Mouse (Mus musculus): ENCODE results near the gene Josd2. TPM values are rescaled to one million over a fixed set of nuclear protein-coding genes. Genes with fewer than 3 reads are reported as not detected.
A peak's percentile ranks its signal among the peaks of the same experiment; 100 is the strongest.

Josd2 gene
- polyA plus RNA-seq, 1 experiment from 2014 or later = 38.8 TPM

DNA sequence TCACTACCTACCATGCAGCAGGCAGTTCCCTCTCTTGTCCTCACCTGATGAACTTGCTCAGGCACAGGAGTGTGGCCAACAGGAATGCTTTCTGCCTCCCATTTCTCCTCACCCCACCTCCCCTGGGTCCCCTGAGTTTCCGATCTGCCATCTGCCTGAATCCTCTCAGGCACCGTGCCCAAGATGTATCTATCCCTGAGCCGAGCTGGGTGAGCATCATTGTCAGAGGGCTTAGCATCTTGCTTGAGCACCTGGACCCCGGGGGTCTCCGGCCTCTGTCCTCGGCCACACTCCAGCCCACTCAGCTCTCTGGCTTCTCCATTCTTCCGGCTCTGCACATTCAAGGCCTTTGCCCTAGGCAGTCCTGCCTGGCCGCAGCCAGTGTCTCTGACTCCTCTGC is 29.8 kb upstream of the Josd2 start:
- H3K4me2 ChIP-seq = no peak overlapping the region
- no peaks in the 10 kb centered on the region for H3K36me3 ChIP-seq (replicated peaks)
- no peak for ATAC-seq (replicated peaks)
- no peak overlapping the region for H3K27ac ChIP-seq
- no peak overlapping the region for H3K9ac ChIP-seq
- H3K4me1 ChIP-seq = peaks cover 38% of the 10 kb centered on the region
- no peaks in the 10 kb centered on the region for H3K27me3 ChIP-seq (replicated peaks)
- no peak overlapping the region for H3K4me3 ChIP-seq
- WGBS = 55% methylated on average over 8 of the region's 8 CpGs
- H3K9me3 ChIP-seq = no peaks in the 10 kb centered on the region

DNA sequence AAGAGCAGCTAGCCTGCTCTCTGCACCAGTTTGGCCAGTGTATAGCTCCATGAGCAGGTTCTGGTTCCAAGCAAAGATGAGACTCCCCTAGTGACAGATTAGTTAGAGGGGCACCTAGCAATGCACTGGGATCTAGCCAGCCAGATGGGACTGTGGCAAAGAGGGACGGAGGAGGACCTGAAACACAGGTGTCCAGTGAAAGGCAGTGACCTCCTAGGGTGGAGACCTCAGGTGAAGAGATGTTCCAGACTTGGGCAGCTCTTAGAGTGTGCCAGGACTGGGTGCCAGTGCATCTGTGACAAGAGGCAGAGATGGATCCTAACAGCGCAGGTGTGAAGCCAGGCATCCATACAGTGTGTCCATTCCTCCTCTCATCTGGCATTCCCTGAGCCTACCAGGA is 28.1 kb upstream of the Josd2 start:
- Histone ChIP-seq H3K9ac (no peak overlapping the region), H3K27ac (no peak overlapping the region), H3K4me1 (peaks cover 41% of the 10 kb centered on the region), H3K36me3 (replicated peaks) (no peaks in the 10 kb centered on the region), H3K4me3 (no peak overlapping the region), H3K9me3 (no peaks in the 10 kb centered on the region), H3K27me3 (replicated peaks) (no peaks in the 10 kb centered on the region), H3K4me2 (no peak overlapping the region)
- WGBS = 81% methylated on average over 2 of the region's 2 CpGs
- no peak for ATAC-seq (replicated peaks)

DNA sequence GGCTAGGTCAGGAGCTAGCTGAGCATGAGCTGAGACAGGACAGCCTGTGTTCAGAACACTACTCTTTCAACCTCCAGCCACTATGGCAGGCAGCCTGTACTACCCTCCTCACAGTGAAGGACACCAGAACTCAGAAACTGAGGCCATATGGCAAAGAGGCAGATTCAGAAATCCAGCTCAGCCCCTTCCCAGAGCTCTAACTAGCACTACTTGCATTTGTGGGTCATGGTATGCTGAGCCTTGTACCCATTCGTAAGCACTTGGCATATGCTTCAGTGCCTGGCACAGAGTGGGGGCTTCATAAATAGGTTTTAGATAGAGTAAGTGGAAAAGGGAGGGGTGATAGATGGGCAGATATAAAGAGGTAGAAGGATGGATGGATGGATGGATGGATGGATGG is 27.3 kb upstream of the Josd2 start:
- no peaks in the 10 kb centered on the region for H3K36me3 ChIP-seq (replicated peaks)
- H3K27ac ChIP-seq = peak overlapping the region; percentile 99
- no peak overlapping the region for H3K4me3 ChIP-seq
- H3K4me1 ChIP-seq = peaks cover 49% of the 10 kb centered on the region
- H3K4me2 ChIP-seq = no peak overlapping the region
- H3K9me3 ChIP-seq = no peaks in the 10 kb centered on the region
- H3K27me3 ChIP-seq (replicated peaks) = no peaks in the 10 kb centered on the region
- H3K9ac ChIP-seq = no peak overlapping the region
- 84% methylated on average over 1 of the region's 1 CpGs for WGBS
- no peak for ATAC-seq (replicated peaks)

GRCm38 (mm10) chr7:44441180-44441579 is 26.6 kb upstream of the Josd2 start:
- H3K36me3 ChIP-seq (replicated peaks) = no peaks in the 10 kb centered on the region
- peak overlapping the region; percentile 88 for H3K4me2 ChIP-seq
- WGBS = 0% methylated on average over 1 of the region's 1 CpGs
- peak; percentile 1; the same call in 1 of the 2 replicates for ATAC-seq (replicated peaks)
- H3K27ac ChIP-seq = peak overlapping the region; percentile 99
- H3K4me1 ChIP-seq = peaks cover 56% of the 10 kb centered on the region
- no peaks in the 10 kb centered on the region for H3K9me3 ChIP-seq
- peak overlapping the region; percentile 100 for H3K9ac ChIP-seq
- no peaks in the 10 kb centered on the region for H3K27me3 ChIP-seq (replicated peaks)
- H3K4me3 ChIP-seq = peak overlapping the region; percentile 87

GRCm38 (mm10) chr7:44441648-44442109 is 26.1 kb upstream of the Josd2 start:
- Histone ChIP-seq H3K4me1 (peaks cover 61% of the 10 kb centered on the region), H3K4me2 (peak overlapping the region; percentile 88), H3K36me3 (replicated peaks) (0 out of 2 replicates have a peak, but pooled peaks cover 4% of the 10 kb centered on the region), H3K4me3 (peak overlapping the region; percentile 87), H3K9ac (peak overlapping the region; percentile 100), H3K27me3 (replicated peaks) (no peaks in the 10 kb centered on the region), H3K9me3 (no peaks in the 10 kb centered on the region), H3K27ac (peak overlapping the region; percentile 99)
- WGBS = 0% methylated on average over 14 of the region's 14 CpGs
- ATAC-seq (replicated peaks) = peak; percentile 75

GRCm38 (mm10) chr7:44442407-44442821 is 25.4 kb upstream of the Josd2 start:
- H3K27ac ChIP-seq = peak overlapping the region; percentile 99
- ATAC-seq (replicated peaks) = peak; percentile 28
- H3K4me2 ChIP-seq = peak overlapping the region; percentile 88
- peak overlapping the region; percentile 87 for H3K4me3 ChIP-seq
- no peaks in the 10 kb centered on the region for H3K27me3 ChIP-seq (replicated peaks)
- 0% methylated on average over 14 of the region's 14 CpGs for WGBS
- peaks cover 64% of the 10 kb centered on the region for H3K4me1 ChIP-seq
- H3K9ac ChIP-seq = peak overlapping the region; percentile 100
- 0 out of 2 replicates have a peak, but pooled peaks cover 4% of the 10 kb centered on the region for H3K36me3 ChIP-seq (replicated peaks)
- no peaks in the 10 kb centered on the region for H3K9me3 ChIP-seq

- Histone ChIP-seq H3K27ac (peak overlapping the region; percentile 99), H3K27me3 (replicated peaks) (no peaks in the 10 kb centered on the region), H3K4me2 (peak overlapping the region; percentile 88), H3K9me3 (no peaks in the 10 kb centered on the region), H3K9ac (peak overlapping the region; percentile 100), H3K4me3 (peak overlapping the region; percentile 87), H3K4me1 (peaks cover 63% of the 10 kb centered on the region), H3K36me3 (replicated peaks) (peaks cover 11% of the 10 kb centered on the region; the same call in 1 of the 2 replicates)
- WGBS = 5% methylated on average over 20 of the region's 20 CpGs
- peak; percentile 28 for ATAC-seq (replicated peaks)
These were observed 24.3 kb upstream of the Josd2 start for GRCm38 (mm10) chr7:44443268-44444173.

DNA sequence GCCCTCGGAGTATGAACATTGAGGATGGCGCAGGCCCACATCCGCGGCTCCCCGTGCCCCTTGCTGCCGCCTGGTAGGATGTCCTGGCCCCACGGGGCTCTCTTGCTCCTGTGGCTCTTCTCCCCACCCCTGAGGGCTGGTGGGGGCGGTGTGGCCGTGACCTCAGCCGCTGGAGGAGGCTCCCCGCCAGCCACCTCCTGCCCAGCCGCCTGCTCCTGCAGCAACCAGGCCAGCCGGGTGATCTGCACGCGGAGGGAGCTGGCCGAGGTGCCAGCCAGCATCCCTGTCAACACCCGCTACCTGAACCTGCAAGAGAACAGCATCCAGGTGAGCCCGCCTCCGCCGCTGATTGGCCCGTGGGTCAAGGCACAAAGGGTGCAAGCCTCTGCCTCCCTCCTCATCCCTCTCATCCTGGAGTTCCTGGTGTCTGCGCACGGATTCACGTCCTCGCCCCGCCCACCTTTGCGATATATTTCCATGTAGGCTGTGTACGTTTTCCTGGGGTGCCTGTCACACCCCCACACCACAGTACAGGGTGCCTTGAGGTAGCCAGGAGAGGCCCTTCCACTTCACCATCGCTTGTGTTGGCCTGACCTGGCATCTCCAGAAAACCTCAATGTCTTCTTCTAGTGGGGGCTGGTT is 22.8 kb upstream of the Josd2 start:
- H3K27me3 ChIP-seq (replicated peaks) = no peaks in the 10 kb centered on the region
- H3K9me3 ChIP-seq = no peaks in the 10 kb centered on the region
- peak overlapping the region; percentile 87 for H3K4me3 ChIP-seq
- ATAC-seq (replicated peaks) = no peak
- peaks cover 72% of the 10 kb centered on the region for H3K4me1 ChIP-seq
- peak overlapping the region; percentile 100 for H3K9ac ChIP-seq
- peak overlapping the region; percentile 28; the same call in 1 of the 2 replicates for H3K27ac ChIP-seq
- peak overlapping the region; percentile 88 for H3K4me2 ChIP-seq
- H3K36me3 ChIP-seq (replicated peaks) = peaks cover 16% of the 10 kb centered on the region; the same call in 1 of the 2 replicates
- WGBS = 33% methylated on average over 29 of the region's 29 CpGs

- peaks cover 21% of the 10 kb centered on the region for H3K36me3 ChIP-seq (replicated peaks)
- 36% methylated on average over 7 of the region's 7 CpGs for WGBS
- ATAC-seq (replicated peaks) = no peak
- H3K4me2 ChIP-seq = peak overlapping the region; percentile 88
- H3K9ac ChIP-seq = peak overlapping the region; percentile 100; the same call in 1 of the 2 replicates
- H3K9me3 ChIP-seq = no peaks in the 10 kb centered on the region
- H3K4me1 ChIP-seq = peaks cover 73% of the 10 kb centered on the region
- peak overlapping the region; percentile 87 for H3K4me3 ChIP-seq
- no peaks in the 10 kb centered on the region for H3K27me3 ChIP-seq (replicated peaks)
- peak overlapping the region; percentile 28; the same call in 1 of the 2 replicates for H3K27ac ChIP-seq
These were observed 22.3 kb upstream of the Josd2 start for GRCm38 (mm10) chr7:44445528-44445923.

DNA sequence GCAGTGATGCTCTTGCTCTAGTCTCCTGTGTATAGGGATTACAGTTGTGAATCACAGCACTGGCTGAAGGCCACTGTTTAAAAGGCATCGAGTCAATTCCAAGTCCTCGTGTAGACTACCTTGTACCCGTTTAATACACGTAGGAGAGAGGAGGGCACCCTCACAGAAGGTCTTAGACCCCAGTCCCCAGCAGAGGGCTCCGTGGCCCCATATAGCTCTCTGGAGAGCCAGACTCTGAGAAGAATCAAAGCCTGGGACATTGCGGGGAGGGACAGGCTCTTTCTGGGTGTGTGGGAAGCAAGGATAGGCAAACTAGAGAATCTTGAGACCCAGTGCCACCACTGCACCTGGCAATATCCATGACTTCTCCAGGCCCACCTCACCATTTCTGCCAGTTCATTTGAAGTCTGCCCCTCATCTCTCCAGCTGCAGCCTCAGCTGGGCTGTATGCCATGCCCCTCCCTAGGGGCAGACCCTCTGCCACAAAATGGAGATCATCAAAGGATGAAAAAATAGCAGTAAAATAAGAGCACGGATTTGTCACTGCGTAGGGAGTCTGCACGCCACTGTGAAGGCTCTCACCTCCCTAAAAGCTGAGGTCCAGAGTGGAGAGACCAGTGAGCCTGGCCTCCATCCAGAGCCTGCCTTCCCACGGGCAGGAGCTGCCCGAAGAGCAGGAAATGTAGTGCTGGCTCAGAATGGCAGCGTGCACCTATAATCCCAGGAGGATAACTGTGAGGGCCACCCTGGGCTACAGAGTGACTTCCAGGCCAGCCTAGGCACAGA is 21.5 kb upstream of the Josd2 start:
- H3K27me3 ChIP-seq (replicated peaks) = no peaks in the 10 kb centered on the region
- H3K36me3 ChIP-seq (replicated peaks) = peaks cover 21% of the 10 kb centered on the region
- peak overlapping the region; percentile 88 for H3K4me2 ChIP-seq
- H3K27ac ChIP-seq = peak overlapping the region; percentile 48; the same call in 1 of the 2 replicates
- 44% methylated on average over 12 of the region's 12 CpGs for WGBS
- ATAC-seq (replicated peaks) = no peak
- peaks cover 69% of the 10 kb centered on the region for H3K4me1 ChIP-seq
- H3K4me3 ChIP-seq = peak overlapping the region; percentile 87
- H3K9ac ChIP-seq = peak overlapping the region; percentile 22
- H3K9me3 ChIP-seq = no peaks in the 10 kb centered on the region

- WGBS = 15% methylated on average over 3 of the region's 3 CpGs
- no peak overlapping the region for H3K9ac ChIP-seq
- peaks cover 29% of the 10 kb centered on the region for H3K36me3 ChIP-seq (replicated peaks)
- H3K4me2 ChIP-seq = no peak overlapping the region
- no peak overlapping the region for H3K4me3 ChIP-seq
- H3K27me3 ChIP-seq (replicated peaks) = no peaks in the 10 kb centered on the region
- peaks cover 45% of the 10 kb centered on the region for H3K4me1 ChIP-seq
- no peak for ATAC-seq (replicated peaks)
- H3K9me3 ChIP-seq = no peaks in the 10 kb centered on the region
- H3K27ac ChIP-seq = 0 out of 2 replicates have a peak overlapping the region, but pooled peaks have one; percentile 41
These were observed 14.5 kb upstream of the Josd2 start for GRCm38 (mm10) chr7:44453256-44453655.
